ENCODE assay signal across 8 mouse cellular contexts in the genomic region with DNA sequence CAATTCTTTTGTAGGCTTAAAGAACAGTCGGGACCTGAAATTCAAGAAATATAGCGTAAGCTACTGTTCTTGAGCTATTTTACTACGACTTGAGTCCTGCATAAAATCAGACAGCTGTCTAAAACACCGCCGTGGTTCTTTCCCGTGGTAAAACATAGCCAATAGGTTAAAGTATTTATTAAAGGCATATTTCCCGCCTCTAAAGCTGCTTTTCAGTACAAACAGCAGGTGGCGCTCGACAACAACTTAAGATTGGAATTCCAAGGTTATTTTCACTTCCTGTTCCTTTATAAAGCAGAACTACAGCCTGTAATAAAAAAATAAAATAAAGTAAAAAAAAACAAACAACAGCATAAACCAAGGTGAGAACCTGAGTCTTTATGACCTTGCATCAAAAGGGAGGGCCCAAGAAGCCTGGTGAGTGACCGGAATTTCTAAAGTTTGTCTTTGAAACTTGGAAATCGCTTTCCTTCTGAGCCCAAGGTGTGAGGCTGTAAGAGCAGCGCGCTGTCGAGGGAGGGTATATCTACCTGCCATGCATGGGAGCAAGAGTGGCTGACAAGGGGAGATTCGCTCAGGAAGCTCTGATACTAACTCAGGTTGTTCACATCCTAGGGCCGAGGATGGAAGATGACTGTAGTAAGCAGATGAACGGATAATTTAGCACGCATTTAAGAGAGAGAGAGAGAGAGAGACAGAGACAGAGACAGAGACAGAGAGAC. TPM values are rescaled to one million over a fixed set of nuclear protein-coding genes. Genes with fewer than 3 reads are reported as not detected.
A peak's percentile ranks its signal among the peaks of the same experiment; 100 is the strongest.
DNase-seq lines count a peak whose midpoint lies in the region; ATAC-seq and TF ChIP-seq lines count a peak whose summit lies in the region.

No protein-coding gene starts in this region.

- TF ChIP-seq EP300 in stomach, postnatal 0 days (optimal IDR thresholded peaks at IDR 0.05), result no peak

- TF ChIP-seq CTCF in kidney, postnatal 0 days (IDR thresholded peaks at IDR 0.05; ENCODE audit: low read depth), result peak; percentile 87
- TF ChIP-seq CTCF in stomach, postnatal 0 days (IDR thresholded peaks at IDR 0.05; ENCODE audit: low read depth), result peak; percentile 87

- no peak overlapping the region for H3K9ac ChIP-seq in heart, embryonic 15.5 days
- no peak overlapping the region for H3K9ac ChIP-seq in kidney, postnatal 0 days (ENCODE audit: low read depth, low read length)
- H3K9ac ChIP-seq in liver, embryonic 11.5 days (ENCODE audit: low read depth, low read length), result no peak overlapping the region
- no peak overlapping the region for H3K9ac ChIP-seq in stomach, postnatal 0 days (ENCODE audit: low read length)

- H3K27ac ChIP-seq in heart, embryonic 15.5 days, result 0 out of 2 replicates have a peak overlapping the region, but pooled peaks have one; percentile 28
- no peak overlapping the region for H3K27ac ChIP-seq in kidney, postnatal 0 days
- H3K27ac ChIP-seq in liver, embryonic 11.5 days (ENCODE audit: low read depth, low read length), result no peak overlapping the region
- no peak overlapping the region for H3K27ac ChIP-seq in stomach, postnatal 0 days (replicated peaks)

- H3K4me3 ChIP-seq in heart, embryonic 15.5 days, result no peak overlapping the region
- H3K4me3 ChIP-seq in kidney, postnatal 0 days (replicated peaks; ENCODE audit: low read depth, low read length), result peak overlapping the region; percentile 16; the same call in 1 of the 2 replicates
- H3K4me3 ChIP-seq in liver, embryonic 11.5 days (ENCODE audit: low read depth, low read length), result no peak overlapping the region
- no peak overlapping the region for H3K4me3 ChIP-seq in stomach, postnatal 0 days (ENCODE audit: low read depth, low read length)

- DNase-seq in B cell, adult 2 months, result peak; percentile 80
- DNase-seq in brain, adult 2 months (ENCODE audit: low read depth, low spot score), result peak; percentile 82
- peak; percentile 94 for DNase-seq in kidney, postnatal 0 days (ENCODE audit: low spot score)
- DNase-seq in liver, embryonic 11.5 days (ENCODE audit: low spot score), result peak; percentile 48
- peak; percentile 57 to 75 for DNase-seq in natural killer cell, adult 2 months (ENCODE audit: low spot score in 2 of 2)
- DNase-seq in stomach, postnatal 0 days (ENCODE audit: low spot score), result peak; percentile 78

- no peaks in the 10 kb centered on the region for H3K36me3 ChIP-seq in heart, embryonic 15.5 days
- H3K36me3 ChIP-seq in kidney, postnatal 0 days (ENCODE audit: insufficient read depth, low read length), result no peaks in the 10 kb centered on the region
- no peaks in the 10 kb centered on the region for H3K36me3 ChIP-seq in liver, embryonic 11.5 days (ENCODE audit: control insufficient read depth, insufficient read depth, low read length)
- H3K36me3 ChIP-seq in stomach, postnatal 0 days (ENCODE audit: control insufficient read depth, insufficient read depth, low read length), result no peaks in the 10 kb centered on the region

- no peaks in the 10 kb centered on the region for H3K9me3 ChIP-seq in heart, embryonic 15.5 days (replicated peaks)
- H3K9me3 ChIP-seq in kidney, postnatal 0 days (replicated peaks; ENCODE audit: low read length), result no peaks in the 10 kb centered on the region
- H3K9me3 ChIP-seq in liver, embryonic 11.5 days (ENCODE audit: control insufficient read depth, low read length), result no peaks in the 10 kb centered on the region
- no peaks in the 10 kb centered on the region for H3K9me3 ChIP-seq in stomach, postnatal 0 days (ENCODE audit: control insufficient read depth, low read length)

- peak overlapping the region; percentile 31; the same call in 1 of the 2 replicates for H3K4me2 ChIP-seq in heart, embryonic 15.5 days
- peak overlapping the region; percentile 19 for H3K4me2 ChIP-seq in kidney, postnatal 0 days (ENCODE audit: low read length)
- H3K4me2 ChIP-seq in liver, embryonic 11.5 days, result no peak overlapping the region; the same call in 1 of the 2 replicates
- H3K4me2 ChIP-seq in stomach, postnatal 0 days (replicated peaks; ENCODE audit: low read depth), result peak overlapping the region; percentile 27; the same call in 1 of the 2 replicates

- WGBS in heart, embryonic 15.5 days, result 33% methylated on average over 18 of the region's 18 CpGs
- WGBS in kidney, postnatal 0 days, result 29% methylated on average over 18 of the region's 18 CpGs
- WGBS in liver, embryonic 11.5 days, result 40% methylated on average over 18 of the region's 18 CpGs
- WGBS in stomach, postnatal 0 days, result 33% methylated on average over 18 of the region's 18 CpGs

- peak; percentile 39; the same call in 1 of the 2 replicates for ATAC-seq in erythroblast, adult 5-6 weeks (replicated peaks; ENCODE audit: low FRiP score, poor library complexity, severe bottlenecking)
- ATAC-seq in heart, embryonic 15.5 days (replicated peaks; ENCODE audit: insufficient number of reproducible peaks, insufficient read depth, low FRiP score, low read depth), result peak; percentile 50; the same call in 1 of the 2 replicates
- ATAC-seq in kidney, postnatal 0 days (replicated peaks; ENCODE audit: low FRiP score, low read depth), result no peak
- no peak for ATAC-seq in liver, embryonic 11.5 days (replicated peaks; ENCODE audit: low FRiP score)
- peak; percentile 66; the same call in 1 of the 2 replicates for ATAC-seq in stomach, postnatal 0 days (ENCODE audit: low FRiP score, low TSS enrichment)

- H3K4me1 ChIP-seq in heart, embryonic 15.5 days (replicated peaks), result peaks cover 2% of the 10 kb centered on the region; the same call in 1 of the 2 replicates
- H3K4me1 ChIP-seq in kidney, postnatal 0 days (replicated peaks; ENCODE audit: insufficient read depth, low read length), result no peaks in the 10 kb centered on the region
- no peaks in the 10 kb centered on the region for H3K4me1 ChIP-seq in liver, embryonic 11.5 days (replicated peaks; ENCODE audit: control insufficient read depth, insufficient read depth, low read length)
- no peaks in the 10 kb centered on the region for H3K4me1 ChIP-seq in stomach, postnatal 0 days (replicated peaks; ENCODE audit: control insufficient read depth, insufficient read depth)

- no peaks in the 10 kb centered on the region for H3K27me3 ChIP-seq in heart, embryonic 15.5 days
- no peaks in the 10 kb centered on the region for H3K27me3 ChIP-seq in kidney, postnatal 0 days (ENCODE audit: insufficient read depth, low read length)
- no peaks in the 10 kb centered on the region for H3K27me3 ChIP-seq in liver, embryonic 11.5 days (replicated peaks; ENCODE audit: control insufficient read depth, insufficient read depth, low read length)
- no peaks in the 10 kb centered on the region for H3K27me3 ChIP-seq in stomach, postnatal 0 days (ENCODE audit: control insufficient read depth, insufficient read depth, low read length)

RNA-seq across cellular contexts. Expression of gene Scrg1, which starts 26.4 kb away (rescaled TPM):
- 2.5 TPM in 1 of 2 replicates, not detected in the other for total RNA-seq in erythroblast, adult 5-6 weeks (2015; ENCODE audit: low replicate concordance)
- 2.2 and 4.2 TPM in 2 replicates for total RNA-seq in erythroblast, adult 5-6 weeks (2017; ENCODE audit: low replicate concordance)
- polyA plus RNA-seq in heart, embryonic 15.5 days (2015; fragmentation: Nextera tagmentation; extraction: Ambion mirVana), result 1.7 and 2.4 TPM in 2 replicates
- not detected in 2 replicates for polyA plus RNA-seq in kidney, postnatal 0 days (2015; fragmentation: Nextera tagmentation; extraction: Ambion mirVana)
- not detected in 2 replicates for polyA plus RNA-seq in liver, embryonic 11.5 days (2014; fragmentation: Nextera tagmentation; extraction: Ambion mirVana)
- polyA plus RNA-seq in stomach, postnatal 0 days (2015; fragmentation: Nextera tagmentation; extraction: Ambion mirVana), result 0.65 and 0.98 TPM in 2 replicates

RNA-seq across cellular contexts. Expression of gene Sap30, which starts 58.3 kb away (rescaled TPM):
- 13.8 and 19.9 TPM in 2 replicates for total RNA-seq in erythroblast, adult 5-6 weeks (2015; ENCODE audit: low replicate concordance)
- 13.5 and 35.7 TPM in 2 replicates for total RNA-seq in erythroblast, adult 5-6 weeks (2017; ENCODE audit: low replicate concordance)
- polyA plus RNA-seq in heart, embryonic 15.5 days (2015; fragmentation: Nextera tagmentation; extraction: Ambion mirVana), result 46.6 and 46.9 TPM in 2 replicates
- polyA plus RNA-seq in kidney, postnatal 0 days (2015; fragmentation: Nextera tagmentation; extraction: Ambion mirVana), result 25.8 and 35.4 TPM in 2 replicates
- polyA plus RNA-seq in liver, embryonic 11.5 days (2014; fragmentation: Nextera tagmentation; extraction: Ambion mirVana), result 42.9 and 45.7 TPM in 2 replicates
- polyA plus RNA-seq in stomach, postnatal 0 days (2015; fragmentation: Nextera tagmentation; extraction: Ambion mirVana), result 23.8 and 28.6 TPM in 2 replicates

Comparison
In these comparisons a context has a peak if more than half of its experiments do, and no peak if none do; other contexts are left out.
1. ATAC-seq: peak in erythroblast, adult 5-6 weeks (single experiment), heart, embryonic 15.5 days (single experiment) and stomach, postnatal 0 days (single experiment); none in kidney, postnatal 0 days (single experiment) and liver, embryonic 11.5 days (single experiment).
2. Peak in every context shown above with its lines, with median percentiles within 50 percentile points of each other: DNase-seq.